Mouse (Mus musculus) midbrain, postnatal 0 days (tissue): ENCODE data around the gene Mfap4. TPM values are rescaled to one million over a fixed set of nuclear protein-coding genes. Genes with fewer than 3 reads are reported as not detected.
A peak's percentile ranks its signal among the peaks of the same experiment; 100 is the strongest.

Source experiments
- ATAC-seq: fragments of 200-750 bp; cut with Nextera tagmentation; 2 replicates; pipeline ENCODE4 v1.8.0; 2017; ENCODE audit warnings: moderate number of reproducible peaks, mild to moderate bottlenecking, moderate TSS enrichment, moderate library complexity; ENCODE audit not compliant: low FRiP score
- DNase-seq: peaks from one replicate; pipeline ENCODE4 v3.0.0-alpha.2; 2015; ENCODE audit warnings: low spot score
- H3K27ac ChIP-seq: fragments of 300-500 bp; sonication (generic); 2 replicates; pipeline ENCODE4 v1.5.1; 2014; ENCODE audit warnings: low read depth, mild to moderate bottlenecking, low read length, mixed read lengths
- H3K27me3 ChIP-seq: fragments of 300-500 bp; sonication (generic); 2 replicates; pipeline ENCODE4 v1.6.1; 2014; ENCODE audit warnings: low read length, control low read depth, mixed read lengths; ENCODE audit not compliant: insufficient read depth
- H3K36me3 ChIP-seq: fragments of 300-500 bp; sonication (generic); 2 replicates; pipeline ENCODE4 v1.6.1; 2014; ENCODE audit warnings: low read length, control low read depth, mixed read lengths; ENCODE audit not compliant: insufficient read depth
- H3K4me1 ChIP-seq: fragments of 300-500 bp; sonication (generic); 2 replicates; pipeline ENCODE4 v1.6.1; 2014; ENCODE audit warnings: mild to moderate bottlenecking, control low read depth, antibody characterized with exemption, low read length, mixed read lengths; ENCODE audit not compliant: insufficient read depth
- H3K4me2 ChIP-seq: fragments of 300-500 bp; sonication (generic); 2 replicates; pipeline ENCODE4 v1.6.1; 2014; ENCODE audit warnings: low read depth, mild to moderate bottlenecking, low read length, mixed read lengths; ENCODE audit not compliant: poor library complexity, severe bottlenecking
- H3K4me3 ChIP-seq: fragments of 300-500 bp; sonication (generic); 2 replicates; pipeline ENCODE4 v1.5.1; 2014; ENCODE audit warnings: low read depth, mild to moderate bottlenecking, low read length, moderate library complexity
- H3K9ac ChIP-seq: fragments of 300-500 bp; sonication (generic); replicated peaks from 2 replicates; pipeline ENCODE4 v1.6.1; 2014; ENCODE audit warnings: mild to moderate bottlenecking, low read length, moderate library complexity, mixed read lengths; ENCODE audit not compliant: poor library complexity, severe bottlenecking
- H3K9me3 ChIP-seq: fragments of 300-500 bp; sonication (generic); 2 replicates; pipeline ENCODE4 v1.6.1; 2016; ENCODE audit warnings: low read length, control low read depth
- CTCF ChIP-seq: IDR thresholded peaks from 2 replicates; pipeline ENCODE4 v1.5.1; 2016; ENCODE audit warnings: antibody characterized with exemption, mild to moderate bottlenecking
- WGBS: fragments of 180-500 bp; shearing (Covaris S2); extraction: QIAGEN DNeasy Blood & Tissue Kit; methylation state at CpG from one replicate; pipeline ENCODE4 v1.1.7; 2014; 5-methylcytosine and 5-hydroxymethylcytosine counted together
- polyA plus RNA-seq: library from polyadenylated mRNA; unstranded; fragments of >200 nt; fragmentation: Nextera tagmentation; extraction: Ambion mirVana; gene quantifications from 2 replicates; pipeline ENCODE4 v1.2.1, GENCODE M21; 2015
- total RNA-seq: library from RNA; depleted of rRNA; stranded (reverse); fragments of >200 nt; gene quantifications from 2 replicates; pipeline ENCODE4 v1.2.3, GENCODE M21; 2014

Mfap4 gene
- total and polyA plus RNA-seq, 2 experiments from 2014 or later, result 14.1 to 22.8 TPM

DNA sequence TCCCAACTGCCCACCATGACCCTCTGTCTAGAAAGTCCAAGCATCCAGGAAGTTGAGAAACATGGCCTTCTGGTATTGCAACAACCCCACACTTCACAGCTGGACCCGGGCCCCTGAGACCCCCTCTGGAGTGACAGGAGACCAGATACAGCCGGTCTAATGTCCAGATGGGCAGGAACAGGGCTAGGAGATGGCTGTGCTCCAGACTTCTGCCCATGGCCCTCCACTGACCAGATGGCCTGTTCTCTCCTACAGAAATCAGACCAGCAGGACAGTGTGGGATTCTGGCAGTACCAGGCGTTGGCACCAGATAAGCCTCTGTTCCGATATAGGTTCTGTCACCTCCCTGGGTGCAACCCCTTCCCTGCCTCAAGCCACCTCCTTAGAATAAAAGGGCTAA, 16.7 kb upstream of the Mfap4 start:
- Histone ChIP-seq H3K9ac (no peak overlapping the region), H3K4me2 (no peak overlapping the region), H3K4me3 (no peak overlapping the region), H3K27ac (no peak overlapping the region), H3K4me1 (no peaks in the 10 kb centered on the region), H3K36me3 (no peaks in the 10 kb centered on the region), H3K27me3 (no peaks in the 10 kb centered on the region), H3K9me3 (no peaks in the 10 kb centered on the region)
- no peak for TF ChIP-seq CTCF
- peak; percentile 54 for DNase-seq
- no peak for ATAC-seq
- WGBS, result 83% methylated on average over 4 of the region's 4 CpGs

DNA sequence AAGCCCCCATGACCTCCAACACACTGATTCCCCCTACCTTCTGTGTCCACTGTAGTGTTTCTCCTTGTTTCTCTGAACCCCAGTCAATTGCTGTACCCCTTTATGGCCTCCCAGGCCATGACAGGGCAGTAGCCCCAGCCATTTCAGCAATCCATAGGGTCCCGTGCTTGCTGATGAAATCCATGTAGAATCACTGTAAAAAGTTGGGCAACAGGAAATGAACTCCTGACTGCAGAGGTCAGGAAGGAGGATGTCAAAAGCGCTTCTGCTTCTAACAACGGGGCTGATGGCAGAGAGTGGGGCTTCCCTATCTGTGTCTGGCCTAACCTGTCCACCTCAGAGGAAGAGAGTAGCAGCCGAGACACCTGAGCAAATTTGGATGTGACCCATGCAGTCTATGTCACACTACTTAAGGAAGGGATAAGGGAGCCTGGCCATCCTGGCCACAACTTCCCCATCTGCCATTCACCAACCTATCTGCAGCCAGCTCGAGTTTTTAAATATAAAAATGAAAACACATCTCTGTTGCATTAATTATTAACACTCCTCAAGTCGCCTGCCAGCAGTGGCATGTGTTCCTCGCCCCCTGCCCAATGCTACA, 15.8 kb upstream of the Mfap4 start:
- ATAC-seq, result no peak

DNA sequence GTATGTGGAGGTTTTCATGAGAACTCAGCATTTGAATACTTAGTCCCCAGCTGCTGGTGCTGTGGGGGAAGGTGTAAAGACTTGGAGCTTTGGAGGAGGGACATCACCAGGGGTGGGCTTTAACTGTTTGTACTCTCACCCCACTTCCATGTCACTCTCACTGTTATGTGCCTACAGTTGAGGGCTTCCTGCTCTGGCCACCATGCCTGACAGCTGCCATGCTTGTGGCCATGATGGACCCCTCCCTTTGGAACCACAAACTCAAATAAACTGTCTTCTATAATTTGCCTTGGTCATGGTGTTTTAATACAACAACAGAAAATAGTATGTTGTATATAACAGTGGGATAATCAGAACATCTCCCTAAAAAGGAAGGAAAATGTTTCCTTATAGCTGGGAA, 14.4 kb upstream of the Mfap4 start:
- Histone ChIP-seq H3K27ac (no peak overlapping the region), H3K4me1 (no peaks in the 10 kb centered on the region), H3K9ac (no peak overlapping the region), H3K4me3 (no peak overlapping the region), H3K36me3 (no peaks in the 10 kb centered on the region), H3K27me3 (no peaks in the 10 kb centered on the region), H3K4me2 (no peak overlapping the region), H3K9me3 (no peaks in the 10 kb centered on the region)
- no peak for DNase-seq
- TF ChIP-seq CTCF, result no peak
- ATAC-seq, result no peak

More for the DNA sequence above, 15.8 kb upstream of the Mfap4 start:
- H3K4me1 ChIP-seq, result no peaks in the 10 kb centered on the region
- 74% methylated on average over 7 of the region's 7 CpGs for WGBS
- H3K4me2 ChIP-seq, result no peak overlapping the region
- DNase-seq, result no peak
- H3K36me3 ChIP-seq, result no peaks in the 10 kb centered on the region
- H3K9ac ChIP-seq, result no peak overlapping the region
- H3K4me3 ChIP-seq, result no peak overlapping the region
- no peak for TF ChIP-seq CTCF
- H3K27ac ChIP-seq, result no peak overlapping the region
- no peaks in the 10 kb centered on the region for H3K27me3 ChIP-seq
- H3K9me3 ChIP-seq, result no peaks in the 10 kb centered on the region

DNA sequence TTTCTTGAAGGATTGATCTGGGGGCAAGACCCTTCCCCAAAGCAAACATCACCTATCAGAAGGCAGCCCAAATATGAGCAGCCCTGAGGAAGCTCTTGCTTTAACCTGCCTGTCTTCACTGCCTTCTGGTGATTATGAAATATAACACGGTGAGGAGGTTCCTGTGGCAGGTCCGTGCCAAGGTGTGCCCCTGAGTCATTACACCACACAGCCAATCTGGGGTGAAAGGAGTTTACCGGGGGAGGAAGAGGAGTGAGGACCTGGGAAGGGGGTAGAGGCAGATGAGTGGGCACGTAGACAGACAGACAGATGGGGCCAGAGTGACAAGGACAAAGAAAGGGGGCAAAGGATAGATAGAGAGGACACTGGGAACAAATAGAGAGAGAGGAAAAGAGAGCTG, 11.6 kb upstream of the Mfap4 start:
- no peak for TF ChIP-seq CTCF
- no peak overlapping the region for H3K4me2 ChIP-seq
- DNase-seq, result no peak
- no peaks in the 10 kb centered on the region for H3K4me1 ChIP-seq
- no peak overlapping the region for H3K9ac ChIP-seq
- WGBS, result 81% methylated on average over 4 of the region's 4 CpGs
- no peaks in the 10 kb centered on the region for H3K27me3 ChIP-seq
- H3K27ac ChIP-seq, result no peak overlapping the region
- no peak overlapping the region for H3K4me3 ChIP-seq
- H3K9me3 ChIP-seq, result no peaks in the 10 kb centered on the region
- ATAC-seq, result no peak
- H3K36me3 ChIP-seq, result no peaks in the 10 kb centered on the region

DNA sequence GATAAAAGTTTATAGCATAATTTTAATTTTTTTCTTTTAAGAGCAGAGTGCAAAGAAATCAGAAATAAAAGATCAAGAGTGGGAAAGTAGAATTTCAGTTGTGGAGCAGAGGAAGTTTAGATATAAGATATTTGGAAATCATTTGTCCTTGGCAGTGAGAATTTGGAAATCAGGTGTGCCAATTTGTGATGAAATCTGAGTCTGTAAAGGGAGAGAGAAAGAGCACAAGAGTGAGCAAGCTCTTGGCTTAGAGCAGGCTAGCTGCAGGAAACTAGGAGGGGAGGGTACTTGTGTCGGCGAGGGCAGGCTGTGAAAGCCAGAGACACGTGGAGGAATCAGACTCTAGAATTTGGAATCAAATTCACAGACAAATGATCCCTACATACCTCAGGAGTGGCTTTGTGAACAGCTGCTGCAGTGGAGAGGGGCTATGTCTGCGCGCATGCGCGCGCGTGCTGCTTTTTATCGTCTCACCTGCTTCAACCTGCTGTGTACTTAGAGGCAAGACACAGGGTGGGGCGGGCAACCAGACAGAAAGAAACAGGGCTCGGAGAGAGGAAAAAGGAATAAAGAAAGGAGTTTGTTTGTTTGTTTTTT, 8.3 kb upstream of the Mfap4 start:
- peak; percentile 46 for DNase-seq
- Histone ChIP-seq H3K4me2 (peak overlapping the region; percentile 30), H3K36me3 (no peaks in the 10 kb centered on the region), H3K27ac (peak overlapping the region; percentile 32; the same call in 1 of the 2 replicates), H3K4me1 (no peaks in the 10 kb centered on the region), H3K4me3 (peak overlapping the region; percentile 12; the same call in 1 of the 2 replicates), H3K9me3 (no peaks in the 10 kb centered on the region), H3K27me3 (no peaks in the 10 kb centered on the region), H3K9ac (no peak overlapping the region)
- 50% methylated on average over 12 of the region's 12 CpGs for WGBS
- no peak for ATAC-seq
- TF ChIP-seq CTCF, result no peak
